Mouse (Mus musculus): ENCODE results near the gene Phactr1. TPM values are rescaled to one million over a fixed set of nuclear protein-coding genes. Genes with fewer than 3 reads are reported as not detected.

The Phactr1 gene
- polyA plus RNA-seq, 1 experiment from 2014 or later, result 6.8 TPM

- no peaks in the 10 kb centered on the region for H3K9me3 ChIP-seq (ENCODE audit: control insufficient read depth)
- H3K36me3 ChIP-seq (ENCODE audit: control insufficient read depth, insufficient read depth), result no peaks in the 10 kb centered on the region
- no peaks in the 10 kb centered on the region for H3K27me3 ChIP-seq (replicated peaks; ENCODE audit: control insufficient read depth, insufficient read depth, low read length)
- 32% methylated on average over 9 of the region's 9 CpGs for WGBS
- no peak overlapping the region for H3K9ac ChIP-seq (ENCODE audit: low read depth, low read length)
- H3K4me1 ChIP-seq (replicated peaks; ENCODE audit: control insufficient read depth, insufficient read depth, low read length), result no peaks in the 10 kb centered on the region
- H3K4me2 ChIP-seq (replicated peaks; ENCODE audit: low read depth), result no peak overlapping the region
- no peak overlapping the region for H3K4me3 ChIP-seq (ENCODE audit: low read depth, low read length)
- TF ChIP-seq CTCF (IDR thresholded peaks at IDR 0.05; ENCODE audit: low read depth), result no peak
- ATAC-seq, result no peak
- H3K27ac ChIP-seq (ENCODE audit: low read depth, low read length), result no peak overlapping the region
Observed at GRCm38 (mm10) chr13:42828978-42829377, 148.6 kb downstream of the Phactr1 start.

DNA sequence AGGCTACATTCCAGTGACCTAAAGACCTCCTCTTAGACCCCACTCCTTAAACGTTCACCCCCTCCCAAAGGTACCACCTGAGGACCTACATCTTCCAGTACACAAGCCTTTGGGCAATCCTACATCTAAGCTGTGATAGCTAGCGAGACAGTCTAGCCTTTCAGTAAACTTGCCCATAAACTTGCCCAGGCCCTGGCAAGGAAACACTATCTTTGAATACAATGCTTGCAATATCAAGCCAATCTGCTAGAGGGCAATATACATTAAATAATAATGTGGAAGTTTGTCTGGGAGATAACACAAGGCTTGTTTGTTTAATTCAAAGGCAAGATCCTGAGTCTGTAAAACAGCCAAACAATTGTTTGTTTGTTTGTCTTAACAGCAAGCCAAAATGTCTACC is 155.0 kb downstream of the Phactr1 start:
- H3K27ac ChIP-seq (ENCODE audit: low read depth, low read length), result no peak overlapping the region
- H3K4me1 ChIP-seq (replicated peaks; ENCODE audit: control insufficient read depth, insufficient read depth, low read length), result no peaks in the 10 kb centered on the region
- 45% methylated on average over 2 of the region's 2 CpGs for WGBS
- peak; percentile 64 for TF ChIP-seq CTCF (IDR thresholded peaks at IDR 0.05; ENCODE audit: low read depth)
- no peak for ATAC-seq
- H3K9ac ChIP-seq (ENCODE audit: low read depth, low read length), result no peak overlapping the region
- H3K4me2 ChIP-seq (replicated peaks; ENCODE audit: low read depth), result no peak overlapping the region
- H3K4me3 ChIP-seq (ENCODE audit: low read depth, low read length), result no peak overlapping the region
- H3K27me3 ChIP-seq (replicated peaks; ENCODE audit: control insufficient read depth, insufficient read depth, low read length), result no peaks in the 10 kb centered on the region
- no peaks in the 10 kb centered on the region for H3K9me3 ChIP-seq (ENCODE audit: control insufficient read depth)
- H3K36me3 ChIP-seq (ENCODE audit: control insufficient read depth, insufficient read depth), result no peaks in the 10 kb centered on the region

GRCm38 (mm10) chr13:42839358-42839757 is 158.9 kb downstream of the Phactr1 start:
- no peak overlapping the region for H3K4me2 ChIP-seq (replicated peaks; ENCODE audit: low read depth)
- WGBS, result 73% methylated on average over 2 of the region's 2 CpGs
- TF ChIP-seq CTCF (IDR thresholded peaks at IDR 0.05; ENCODE audit: low read depth), result no peak
- no peaks in the 10 kb centered on the region for H3K27me3 ChIP-seq (replicated peaks; ENCODE audit: control insufficient read depth, insufficient read depth, low read length)
- H3K4me3 ChIP-seq (ENCODE audit: low read depth, low read length), result no peak overlapping the region
- ATAC-seq, result no peak
- no peaks in the 10 kb centered on the region for H3K9me3 ChIP-seq (ENCODE audit: control insufficient read depth)
- no peak overlapping the region for H3K9ac ChIP-seq (ENCODE audit: low read depth, low read length)
- H3K4me1 ChIP-seq (replicated peaks; ENCODE audit: control insufficient read depth, insufficient read depth, low read length), result no peaks in the 10 kb centered on the region
- no peaks in the 10 kb centered on the region for H3K36me3 ChIP-seq (ENCODE audit: control insufficient read depth, insufficient read depth)
- no peak overlapping the region for H3K27ac ChIP-seq (ENCODE audit: low read depth, low read length)

DNA sequence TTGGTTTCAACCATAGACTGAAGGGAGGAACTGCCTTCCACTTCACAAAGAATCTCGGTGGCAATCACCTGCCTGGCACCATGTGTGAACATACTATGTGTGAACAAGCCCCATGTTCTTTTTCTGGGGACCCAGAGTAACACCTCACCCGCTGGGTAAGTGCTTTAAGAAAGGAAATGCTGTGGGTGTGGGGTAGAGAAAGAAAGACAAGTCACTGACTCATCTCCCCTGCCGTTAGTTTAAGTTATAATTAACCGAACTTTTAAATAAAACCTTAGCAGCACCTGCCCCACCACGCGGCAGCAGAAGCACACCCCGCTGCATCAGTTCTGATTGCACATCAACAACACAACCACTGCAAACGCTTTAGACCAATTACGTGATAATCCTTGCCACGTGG is 171.7 kb downstream of the Phactr1 start:
- H3K4me3 ChIP-seq (ENCODE audit: low read depth, low read length), result no peak overlapping the region
- no peaks in the 10 kb centered on the region for H3K27me3 ChIP-seq (replicated peaks; ENCODE audit: control insufficient read depth, insufficient read depth, low read length)
- H3K4me1 ChIP-seq (replicated peaks; ENCODE audit: control insufficient read depth, insufficient read depth, low read length), result no peaks in the 10 kb centered on the region
- H3K4me2 ChIP-seq (replicated peaks; ENCODE audit: low read depth), result no peak overlapping the region
- no peaks in the 10 kb centered on the region for H3K9me3 ChIP-seq (ENCODE audit: control insufficient read depth)
- no peak overlapping the region for H3K27ac ChIP-seq (ENCODE audit: low read depth, low read length)
- no peak overlapping the region for H3K9ac ChIP-seq (ENCODE audit: low read depth, low read length)
- H3K36me3 ChIP-seq (ENCODE audit: control insufficient read depth, insufficient read depth), result no peaks in the 10 kb centered on the region
- no peak for ATAC-seq
- WGBS, result 72% methylated on average over 10 of the region's 10 CpGs
- TF ChIP-seq CTCF (IDR thresholded peaks at IDR 0.05; ENCODE audit: low read depth), result no peak

- WGBS, result 36% methylated on average over 11 of the region's 11 CpGs
- Histone ChIP-seq H3K9me3 (ENCODE audit: control insufficient read depth) (no peaks in the 10 kb centered on the region), H3K9ac (ENCODE audit: low read depth, low read length) (no peak overlapping the region), H3K4me3 (ENCODE audit: low read depth, low read length) (no peak overlapping the region), H3K4me1 (replicated peaks; ENCODE audit: control insufficient read depth, insufficient read depth, low read length) (no peaks in the 10 kb centered on the region), H3K36me3 (ENCODE audit: control insufficient read depth, insufficient read depth) (no peaks in the 10 kb centered on the region), H3K27ac (ENCODE audit: low read depth, low read length) (no peak overlapping the region), H3K4me2 (replicated peaks; ENCODE audit: low read depth) (no peak overlapping the region), H3K27me3 (replicated peaks; ENCODE audit: control insufficient read depth, insufficient read depth, low read length) (no peaks in the 10 kb centered on the region)
- TF ChIP-seq CTCF (IDR thresholded peaks at IDR 0.05; ENCODE audit: low read depth), result no peak
- ATAC-seq, result no peak
Observed at GRCm38 (mm10) chr13:42853900-42854595, 173.6 kb downstream of the Phactr1 start.

DNA sequence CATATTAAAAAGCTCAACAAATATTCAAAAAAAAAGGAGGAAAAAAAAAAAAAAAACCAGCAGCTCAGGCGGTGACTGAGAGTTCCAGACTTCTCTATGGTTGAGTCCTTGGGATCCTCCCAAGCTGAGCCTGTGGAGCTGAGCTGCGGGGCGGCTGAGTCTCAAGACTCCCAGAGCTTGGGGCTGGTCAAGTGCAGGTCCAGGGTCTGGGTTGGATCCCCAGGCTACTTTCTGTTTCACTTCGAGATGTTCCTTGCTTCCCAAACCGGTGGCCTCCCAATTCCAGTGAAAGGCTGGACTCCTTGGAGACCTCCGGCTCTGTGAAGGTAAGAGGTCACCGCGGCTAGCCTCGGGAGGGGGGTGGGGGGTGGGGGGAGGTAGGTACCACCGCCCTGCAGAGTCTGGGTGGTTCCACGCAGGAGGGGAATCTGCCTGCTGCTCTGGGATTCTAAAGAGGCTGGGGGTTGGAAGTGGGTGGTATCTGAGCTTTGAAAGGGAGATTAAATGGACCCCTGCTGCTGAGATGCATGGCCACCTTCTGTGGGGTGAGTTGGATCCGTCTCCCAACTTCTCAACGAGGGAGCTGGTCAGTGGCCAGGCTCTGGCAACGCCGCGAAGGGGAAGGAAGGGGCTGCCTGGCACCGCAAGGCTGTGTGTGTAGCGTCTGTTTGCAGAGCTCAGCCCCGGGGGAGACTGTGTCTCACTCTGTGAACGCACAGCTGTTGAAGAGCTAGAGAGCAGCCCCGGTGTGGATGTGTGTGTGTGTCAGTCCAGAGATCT is 185.9 kb downstream of the Phactr1 start:
- Histone ChIP-seq H3K9me3 (ENCODE audit: control insufficient read depth) (no peaks in the 10 kb centered on the region), H3K27me3 (replicated peaks; ENCODE audit: control insufficient read depth, insufficient read depth, low read length) (no peaks in the 10 kb centered on the region), H3K9ac (ENCODE audit: low read depth, low read length) (peak overlapping the region; percentile 32; the same call in 1 of the 2 replicates), H3K36me3 (ENCODE audit: control insufficient read depth, insufficient read depth) (no peaks in the 10 kb centered on the region), H3K4me3 (ENCODE audit: low read depth, low read length) (peak overlapping the region; percentile 54), H3K27ac (ENCODE audit: low read depth, low read length) (no peak overlapping the region), H3K4me1 (replicated peaks; ENCODE audit: control insufficient read depth, insufficient read depth, low read length) (no peaks in the 10 kb centered on the region), H3K4me2 (replicated peaks; ENCODE audit: low read depth) (peak overlapping the region; percentile 77)
- 4% methylated on average over 21 of the region's 21 CpGs for WGBS
- ATAC-seq, result no peak
- TF ChIP-seq CTCF (IDR thresholded peaks at IDR 0.05; ENCODE audit: low read depth), result no peak

Measured in intestine, postnatal 0 days (tissue).